Mouse (Mus musculus): Measurements from ENCODE around the gene Nav1. TPM values are rescaled to one million over a fixed set of nuclear protein-coding genes. Genes with fewer than 3 reads are reported as not detected.

Gene Nav1
- polyA plus RNA-seq, 1 experiment = 33.7 TPM

GRCm38 (mm10) chr1:135422772-135423171, 184.3 kb downstream of the Nav1 start:
- Histone ChIP-seq H3K4me2 (ENCODE audit: low read depth) (no peak overlapping the region), H3K36me3 (ENCODE audit: control insufficient read depth, insufficient read depth) (peaks cover 35% of the 10 kb centered on the region), H3K4me3 (no peak overlapping the region), H3K27me3 (ENCODE audit: control insufficient read depth, insufficient read depth, insufficient read length) (no peaks in the 10 kb centered on the region), H3K79me2 (ENCODE audit: control insufficient read depth, insufficient read depth) (peaks cover 73% of the 10 kb centered on the region), H3ac (ENCODE audit: control insufficient read depth, insufficient read length) (no peak overlapping the region)
- TF ChIP-seq REST (IDR thresholded peaks at IDR 0.05; ENCODE audit: insufficient read depth, insufficient read length) (no peak), SRF (IDR thresholded peaks at IDR 0.05; ENCODE audit: control insufficient read depth, insufficient read length, low read depth) (no peak), MYOD1 (IDR thresholded peaks at IDR 0.05; ENCODE audit: control insufficient read depth in 1 of 3, insufficient read length in 2 of 3, low read depth in 2 of 3) (no peak), MYOG (IDR thresholded peaks at IDR 0.05; ENCODE audit: control insufficient read depth in 1 of 3, insufficient read depth in 1 of 3, insufficient read length in 2 of 3, low read depth in 2 of 3) (no peak), TCF3 (IDR thresholded peaks at IDR 0.05; ENCODE audit: insufficient read length, low read depth) (no peak), POLR2A (IDR thresholded peaks at IDR 0.05; ENCODE audit: insufficient read length, low read depth) (no peak)

GRCm38 (mm10) chr1:135413996-135414395, 193.1 kb downstream of the Nav1 start:
- peaks cover 10% of the 10 kb centered on the region for H3K79me2 ChIP-seq (ENCODE audit: control insufficient read depth, insufficient read depth)
- no peak overlapping the region for H3K4me2 ChIP-seq (ENCODE audit: low read depth)
- H3ac ChIP-seq (ENCODE audit: control insufficient read depth, insufficient read length) = no peak overlapping the region
- peaks cover 59% of the 10 kb centered on the region for H3K36me3 ChIP-seq (ENCODE audit: control insufficient read depth, insufficient read depth)
- no peaks in the 10 kb centered on the region for H3K27me3 ChIP-seq (ENCODE audit: control insufficient read depth, insufficient read depth, insufficient read length)
- TF ChIP-seq TCF3 (IDR thresholded peaks at IDR 0.05; ENCODE audit: insufficient read length, low read depth) (no peak), MAX (IDR thresholded peaks at IDR 0.05; ENCODE audit: low read depth) (no peak), MYOD1 (IDR thresholded peaks at IDR 0.05; ENCODE audit: control insufficient read depth in 1 of 3, insufficient read length in 2 of 3, low read depth in 2 of 3) (no peak), SRF (IDR thresholded peaks at IDR 0.05; ENCODE audit: control insufficient read depth, insufficient read length, low read depth) (no peak), USF1 (IDR thresholded peaks at IDR 0.05; ENCODE audit: low read depth) (no peak), POLR2A (IDR thresholded peaks at IDR 0.05; ENCODE audit: insufficient read length, low read depth) (no peak), MYOG (IDR thresholded peaks at IDR 0.05; ENCODE audit: control insufficient read depth in 1 of 3, insufficient read depth in 1 of 3, insufficient read length in 2 of 3, low read depth in 2 of 3) (no peak), E2F4 (IDR thresholded peaks at IDR 0.05; ENCODE audit: insufficient read depth) (no peak), CEBPB (IDR thresholded peaks at IDR 0.05; ENCODE audit: insufficient read depth, poor library complexity, severe bottlenecking) (no peak), POLR2AphosphoS2 (IDR thresholded peaks at IDR 0.05; ENCODE audit: insufficient read length, low read depth) (no peak), REST (IDR thresholded peaks at IDR 0.05; ENCODE audit: insufficient read depth, insufficient read length) (no peak), TCF12 (IDR thresholded peaks at IDR 0.05; ENCODE audit: insufficient read depth, poor library complexity, severe bottlenecking) (no peak)
- H3K4me3 ChIP-seq = no peak overlapping the region

GRCm38 (mm10) chr1:135412130-135412529, 195.0 kb downstream of the Nav1 start:
- H3K36me3 ChIP-seq (ENCODE audit: control insufficient read depth, insufficient read depth) = peaks cover 59% of the 10 kb centered on the region
- TF ChIP-seq TCF12 (IDR thresholded peaks at IDR 0.05; ENCODE audit: insufficient read depth, poor library complexity, severe bottlenecking) (no peak), REST (IDR thresholded peaks at IDR 0.05; ENCODE audit: insufficient read depth, insufficient read length) (no peak), CEBPB (IDR thresholded peaks at IDR 0.05; ENCODE audit: insufficient read depth, poor library complexity, severe bottlenecking) (no peak), USF1 (IDR thresholded peaks at IDR 0.05; ENCODE audit: low read depth) (no peak), MYOG (IDR thresholded peaks at IDR 0.05; ENCODE audit: control insufficient read depth in 1 of 3, insufficient read depth in 1 of 3, insufficient read length in 2 of 3, low read depth in 2 of 3) (no peak), MYOD1 (IDR thresholded peaks at IDR 0.05; ENCODE audit: control insufficient read depth in 1 of 3, insufficient read length in 2 of 3, low read depth in 2 of 3) (no peak), TCF3 (IDR thresholded peaks at IDR 0.05; ENCODE audit: insufficient read length, low read depth) (no peak), E2F4 (IDR thresholded peaks at IDR 0.05; ENCODE audit: insufficient read depth) (no peak)
- no peak overlapping the region for H3K4me3 ChIP-seq

GRCm38 (mm10) chr1:135410967-135411366, 196.1 kb downstream of the Nav1 start:
- peaks cover 59% of the 10 kb centered on the region for H3K36me3 ChIP-seq (ENCODE audit: control insufficient read depth, insufficient read depth)
- no peaks in the 10 kb centered on the region for H3K27me3 ChIP-seq (ENCODE audit: control insufficient read depth, insufficient read depth, insufficient read length)
- no peak overlapping the region for H3K4me3 ChIP-seq
- peak overlapping the region; percentile 66 for H3K4me2 ChIP-seq (ENCODE audit: low read depth)
- H3ac ChIP-seq (ENCODE audit: control insufficient read depth, insufficient read length) = no peak overlapping the region
- TF ChIP-seq E2F4 (IDR thresholded peaks at IDR 0.05; ENCODE audit: insufficient read depth) = no peak
- TF ChIP-seq TCF3 (IDR thresholded peaks at IDR 0.05; ENCODE audit: insufficient read length, low read depth) = no peak
- no peak for TF ChIP-seq MYOD1 (IDR thresholded peaks at IDR 0.05; ENCODE audit: control insufficient read depth in 1 of 3, insufficient read length in 2 of 3, low read depth in 2 of 3)
- no peak for TF ChIP-seq CEBPB (IDR thresholded peaks at IDR 0.05; ENCODE audit: insufficient read depth, poor library complexity, severe bottlenecking)
- no peak for TF ChIP-seq USF1 (IDR thresholded peaks at IDR 0.05; ENCODE audit: low read depth)
- no peak for TF ChIP-seq TCF12 (IDR thresholded peaks at IDR 0.05; ENCODE audit: insufficient read depth, poor library complexity, severe bottlenecking)
- no peak for TF ChIP-seq POLR2AphosphoS2 (IDR thresholded peaks at IDR 0.05; ENCODE audit: insufficient read length, low read depth)
- TF ChIP-seq REST (IDR thresholded peaks at IDR 0.05; ENCODE audit: insufficient read depth, insufficient read length) = no peak
- TF ChIP-seq MYOG (IDR thresholded peaks at IDR 0.05; ENCODE audit: control insufficient read depth in 1 of 3, insufficient read depth in 1 of 3, insufficient read length in 2 of 3, low read depth in 2 of 3) = no peak
- no peak for TF ChIP-seq POLR2A (IDR thresholded peaks at IDR 0.05; ENCODE audit: insufficient read length, low read depth)
- no peak for TF ChIP-seq MAX (IDR thresholded peaks at IDR 0.05; ENCODE audit: low read depth)
- TF ChIP-seq SRF (IDR thresholded peaks at IDR 0.05; ENCODE audit: control insufficient read depth, insufficient read length, low read depth) = no peak
- H3K79me2 ChIP-seq (ENCODE audit: control insufficient read depth, insufficient read depth) = peaks cover 10% of the 10 kb centered on the region

More at GRCm38 (mm10) chr1:135412130-135412529, 195.0 kb downstream of the Nav1 start:
- Histone ChIP-seq H3K4me2 (ENCODE audit: low read depth) (no peak overlapping the region), H3K79me2 (ENCODE audit: control insufficient read depth, insufficient read depth) (peaks cover 10% of the 10 kb centered on the region), H3K27me3 (ENCODE audit: control insufficient read depth, insufficient read depth, insufficient read length) (no peaks in the 10 kb centered on the region), H3ac (ENCODE audit: control insufficient read depth, insufficient read length) (no peak overlapping the region)

- TF ChIP-seq MAX (IDR thresholded peaks at IDR 0.05; ENCODE audit: low read depth) (no peak), SRF (IDR thresholded peaks at IDR 0.05; ENCODE audit: control insufficient read depth, insufficient read length, low read depth) (no peak), USF1 (IDR thresholded peaks at IDR 0.05; ENCODE audit: low read depth) (no peak)
Measured at GRCm38 (mm10) chr1:135408973-135409372, 198.1 kb downstream of the Nav1 start.

More at GRCm38 (mm10) chr1:135408973-135409372, 198.1 kb downstream of the Nav1 start:
- H3K4me3 ChIP-seq = no peak overlapping the region
- H3K4me2 ChIP-seq (ENCODE audit: low read depth) = no peak overlapping the region
- peaks cover 10% of the 10 kb centered on the region for H3K79me2 ChIP-seq (ENCODE audit: control insufficient read depth, insufficient read depth)
- no peak overlapping the region for H3ac ChIP-seq (ENCODE audit: control insufficient read depth, insufficient read length)
- peaks cover 68% of the 10 kb centered on the region for H3K36me3 ChIP-seq (ENCODE audit: control insufficient read depth, insufficient read depth)
- H3K27me3 ChIP-seq (ENCODE audit: control insufficient read depth, insufficient read depth, insufficient read length) = no peaks in the 10 kb centered on the region
